Mouse (Mus musculus) intestine, postnatal 0 days (tissue): ENCODE data around the gene Nup93. TPM values are rescaled to one million over a fixed set of nuclear protein-coding genes. Genes with fewer than 3 reads are reported as not detected.

Experiments used
- ATAC-seq: fragments of 200-750 bp; cut with Nextera tagmentation; 2 replicates; pipeline ENCODE4 v1.8.0; 2017; ENCODE audit warnings: mild to moderate bottlenecking, moderate TSS enrichment, moderate library complexity
- H3K27ac ChIP-seq: fragments of 300-500 bp; sonication (generic); 2 replicates; pipeline ENCODE4 v1.5.1; 2014; ENCODE audit warnings: mild to moderate bottlenecking, low read depth, low read length, moderate library complexity
- H3K27me3 ChIP-seq: fragments of 300-500 bp; sonication (generic); replicated peaks from 2 replicates; pipeline ENCODE4 v1.6.1; 2014; ENCODE audit warnings: low read length, mixed read lengths; ENCODE audit not compliant: control insufficient read depth, insufficient read depth
- H3K36me3 ChIP-seq: fragments of 300-500 bp; sonication (generic); 2 replicates; pipeline ENCODE4 v1.6.1; 2014; ENCODE audit warnings: mild to moderate bottlenecking, moderate library complexity; ENCODE audit not compliant: control insufficient read depth, insufficient read depth
- H3K4me1 ChIP-seq: fragments of 300-500 bp; sonication (generic); replicated peaks from 2 replicates; pipeline ENCODE4 v1.6.1; 2014; ENCODE audit warnings: antibody characterized with exemption, low read length, mixed read lengths; ENCODE audit not compliant: control insufficient read depth, insufficient read depth
- H3K4me2 ChIP-seq: fragments of 300-500 bp; sonication (generic); replicated peaks from 2 replicates; pipeline ENCODE4 v1.6.1; 2014; ENCODE audit warnings: low read depth, mild to moderate bottlenecking, moderate library complexity
- H3K4me3 ChIP-seq: fragments of 300-500 bp; sonication (generic); 2 replicates; pipeline ENCODE4 v1.5.1; 2014; ENCODE audit warnings: low read depth, low read length
- H3K9ac ChIP-seq: fragments of 300-500 bp; sonication (generic); 2 replicates; pipeline ENCODE4 v1.6.1; 2014; ENCODE audit warnings: mild to moderate bottlenecking, low read depth, low read length
- H3K9me3 ChIP-seq: fragments of 300-500 bp; sonication (generic); 2 replicates; pipeline ENCODE4 v1.6.1; 2016; ENCODE audit warnings: mixed run types; ENCODE audit not compliant: control insufficient read depth
- CTCF ChIP-seq: sonication (generic); IDR thresholded peaks from 2 replicates; pipeline ENCODE4 v1.5.1; 2016; ENCODE audit warnings: low read depth, mild to moderate bottlenecking, control low read depth, antibody characterized with exemption, moderate library complexity
- WGBS: fragments of 180-500 bp; shearing (Covaris S2); extraction: QIAGEN DNeasy Blood & Tissue Kit; methylation state at CpG from one replicate; pipeline ENCODE4 v1.1.7; 2014; 5-methylcytosine and 5-hydroxymethylcytosine counted together
- polyA plus RNA-seq: library from polyadenylated mRNA; unstranded; fragments of >200 nt; fragmentation: Nextera tagmentation; extraction: Ambion mirVana; gene quantifications from 2 replicates; pipeline ENCODE4 v1.2.1, GENCODE M21; 2015

Nup93 gene
- polyA plus RNA-seq, 1 experiment from 2014 or later: 21.9 TPM

- TF ChIP-seq CTCF: no peak
- ATAC-seq: peak; percentile 72
- Histone ChIP-seq H3K9me3 (no peaks in the 10 kb centered on the region), H3K36me3 (peaks cover 40% of the 10 kb centered on the region), H3K4me1 (no peaks in the 10 kb centered on the region), H3K27ac (peak overlapping the region; percentile 69), H3K4me2 (no peak overlapping the region), H3K4me3 (no peak overlapping the region), H3K9ac (no peak overlapping the region), H3K27me3 (no peaks in the 10 kb centered on the region)
- WGBS: 43% methylated on average over 2 of the region's 2 CpGs
These were observed 90.0 kb downstream of the Nup93 start for GRCm38 (mm10) chr8:94304412-94304811.

GRCm38 (mm10) chr8:94306989-94307513, 92.7 kb downstream of the Nup93 start:
- Histone ChIP-seq H3K9ac (no peak overlapping the region), H3K27ac (peak overlapping the region; percentile 86), H3K9me3 (no peaks in the 10 kb centered on the region), H3K36me3 (peaks cover 49% of the 10 kb centered on the region), H3K4me2 (no peak overlapping the region), H3K4me3 (no peak overlapping the region), H3K4me1 (no peaks in the 10 kb centered on the region), H3K27me3 (no peaks in the 10 kb centered on the region)
- no peak for TF ChIP-seq CTCF
- 34% methylated on average over 7 of the region's 7 CpGs for WGBS
- peak; percentile 86 for ATAC-seq

- peaks cover 47% of the 10 kb centered on the region for H3K36me3 ChIP-seq
- H3K4me2 ChIP-seq: no peak overlapping the region
- H3K27ac ChIP-seq: peak overlapping the region; percentile 86
- H3K27me3 ChIP-seq: no peaks in the 10 kb centered on the region
- no peak overlapping the region for H3K4me3 ChIP-seq
- H3K4me1 ChIP-seq: no peaks in the 10 kb centered on the region
- H3K9me3 ChIP-seq: no peaks in the 10 kb centered on the region
- TF ChIP-seq CTCF: no peak
- no peak overlapping the region for H3K9ac ChIP-seq
- WGBS: 50% methylated on average over 9 of the region's 9 CpGs
- peak; percentile 59 for ATAC-seq
These were observed 93.3 kb downstream of the Nup93 start for GRCm38 (mm10) chr8:94307652-94308051.

- Histone ChIP-seq H3K27me3 (no peaks in the 10 kb centered on the region), H3K9me3 (no peaks in the 10 kb centered on the region), H3K4me1 (no peaks in the 10 kb centered on the region), H3K36me3 (peaks cover 25% of the 10 kb centered on the region), H3K4me2 (no peak overlapping the region), H3K27ac (no peak overlapping the region), H3K4me3 (no peak overlapping the region), H3K9ac (no peak overlapping the region)
- 76% methylated on average over 2 of the region's 2 CpGs for WGBS
- TF ChIP-seq CTCF: no peak
- no peak for ATAC-seq
These were observed 99.7 kb downstream of the Nup93 start for GRCm38 (mm10) chr8:94314069-94314468.

GRCm38 (mm10) chr8:94317249-94317648, 102.9 kb downstream of the Nup93 start:
- no peak for TF ChIP-seq CTCF
- H3K9me3 ChIP-seq: no peaks in the 10 kb centered on the region
- no peak for ATAC-seq
- no peak overlapping the region for H3K4me3 ChIP-seq
- WGBS: 98% methylated on average over 2 of the region's 2 CpGs
- H3K4me2 ChIP-seq: no peak overlapping the region
- peaks cover 7% of the 10 kb centered on the region; the same call in 1 of the 2 replicates for H3K36me3 ChIP-seq
- no peak overlapping the region for H3K9ac ChIP-seq
- no peaks in the 10 kb centered on the region for H3K4me1 ChIP-seq
- H3K27ac ChIP-seq: no peak overlapping the region
- H3K27me3 ChIP-seq: no peaks in the 10 kb centered on the region

- no peaks in the 10 kb centered on the region for H3K27me3 ChIP-seq
- no peaks in the 10 kb centered on the region for H3K9me3 ChIP-seq
- no peak overlapping the region for H3K27ac ChIP-seq
- no peaks in the 10 kb centered on the region for H3K4me1 ChIP-seq
- no peak overlapping the region for H3K4me3 ChIP-seq
- no peak for ATAC-seq
- peaks cover 6% of the 10 kb centered on the region; the same call in 1 of the 2 replicates for H3K36me3 ChIP-seq
- no peak for TF ChIP-seq CTCF
- no peak overlapping the region for H3K4me2 ChIP-seq
- no peak overlapping the region for H3K9ac ChIP-seq
- WGBS: 93% methylated on average over 2 of the region's 2 CpGs
These were observed 103.3 kb downstream of the Nup93 start for GRCm38 (mm10) chr8:94317691-94318090.

- no peak overlapping the region for H3K9ac ChIP-seq
- 61% methylated on average over 2 of the region's 2 CpGs for WGBS
- H3K36me3 ChIP-seq: no peaks in the 10 kb centered on the region; the same call in 1 of the 2 replicates
- H3K4me1 ChIP-seq: no peaks in the 10 kb centered on the region
- no peak for TF ChIP-seq CTCF
- no peak for ATAC-seq
- no peaks in the 10 kb centered on the region for H3K9me3 ChIP-seq
- no peak overlapping the region for H3K4me2 ChIP-seq
- H3K4me3 ChIP-seq: no peak overlapping the region
- H3K27ac ChIP-seq: no peak overlapping the region
- no peaks in the 10 kb centered on the region for H3K27me3 ChIP-seq
These were observed 105.7 kb downstream of the Nup93 start for GRCm38 (mm10) chr8:94320036-94320435.
